Mouse (Mus musculus) bone marrow, adult 2 months (tissue): ENCODE measurements around the gene Lrrk1. TPM values are rescaled to one million over a fixed set of nuclear protein-coding genes. Genes with fewer than 3 reads are reported as not detected.

Source experiments
- H3K27ac ChIP-seq: fragments of 200-500 bp; 2 replicates; pipeline ENCODE4 v1.5.1; 2012; ENCODE audit warnings: low read depth, mild to moderate bottlenecking, control low read depth, inconsistent platforms, low read length; ENCODE audit not compliant: control insufficient read depth, poor library complexity, insufficient read depth
- H3K4me1 ChIP-seq: fragments of 200-500 bp; 2 replicates; pipeline ENCODE4 v1.6.1; 2011; ENCODE audit warnings: low read length; ENCODE audit not compliant: control insufficient read depth, insufficient read depth
- H3K4me3 ChIP-seq: fragments of 200-500 bp; replicated peaks from 2 replicates; pipeline ENCODE3; 2011; ENCODE audit warnings: mild to moderate bottlenecking, low read depth, low read length, control low read depth; ENCODE audit not compliant: control insufficient read depth
- CTCF ChIP-seq: fragments of 200-500 bp; IDR thresholded peaks from 2 replicates; pipeline ENCODE4 v1.5.1; 2011; ENCODE audit warnings: low read length, control low read depth; ENCODE audit not compliant: control insufficient read depth, insufficient read depth
- POLR2A ChIP-seq: fragments of 200-500 bp; IDR thresholded peaks from 2 replicates; pipeline ENCODE4 v1.6.1; 2011; ENCODE audit warnings: low read depth, mild to moderate bottlenecking, control low read depth, low read length, borderline replicate concordance; ENCODE audit not compliant: control insufficient read depth
- WGBS: fragments of 180-500 bp; shearing (Covaris S2); methylation state at CpG from one replicate; pipeline ENCODE4 v1.1.7; 2018; 5-methylcytosine and 5-hydroxymethylcytosine counted together
- polyA plus RNA-seq: library from polyadenylated mRNA; stranded (reverse); fragments of >200 nt; gene quantifications from 2 replicates; pipeline ENCODE4 v1.2.4, GENCODE M21; 2011; ENCODE audit warnings: low replicate concordance; ENCODE audit not compliant: missing spikeins, insufficient read depth, insufficient read length

The Lrrk1 gene
- 4.6 and 21.6 TPM in 2 replicates for polyA plus RNA-seq

- no peaks in the 10 kb centered on the region; the same call in 1 of the 2 replicates for H3K4me1 ChIP-seq
- peak within 1 kb of the TSS; percentile 65 for H3K27ac ChIP-seq
- TF ChIP-seq POLR2A (peak; percentile 92; the same call in 1 of the 2 replicates), CTCF (peak; percentile 37; the same call in 1 of the 2 replicates)
- whole genome bisulfite sequencing, result under 1% methylated on average over 70 of the region's 70 CpGs
- H3K4me3 ChIP-seq, result peak within 1 kb of the TSS; percentile 77
Measured at GRCm38 (mm10) chr7:66387813-66388521, at the start of gene Lrrk1. Gene Lrrk1, minus strand, starts transcription at chr7:66388350.

- WGBS, result 40% methylated on average over 10 of the region's 10 CpGs
- peak; percentile 75 for TF ChIP-seq CTCF
- no peak for TF ChIP-seq POLR2A
- H3K4me3 ChIP-seq, result no peak overlapping the region
Measured at GRCm38 (mm10) chr7:66434453-66434935, 46.3 kb upstream of the Lrrk1 start.

DNA sequence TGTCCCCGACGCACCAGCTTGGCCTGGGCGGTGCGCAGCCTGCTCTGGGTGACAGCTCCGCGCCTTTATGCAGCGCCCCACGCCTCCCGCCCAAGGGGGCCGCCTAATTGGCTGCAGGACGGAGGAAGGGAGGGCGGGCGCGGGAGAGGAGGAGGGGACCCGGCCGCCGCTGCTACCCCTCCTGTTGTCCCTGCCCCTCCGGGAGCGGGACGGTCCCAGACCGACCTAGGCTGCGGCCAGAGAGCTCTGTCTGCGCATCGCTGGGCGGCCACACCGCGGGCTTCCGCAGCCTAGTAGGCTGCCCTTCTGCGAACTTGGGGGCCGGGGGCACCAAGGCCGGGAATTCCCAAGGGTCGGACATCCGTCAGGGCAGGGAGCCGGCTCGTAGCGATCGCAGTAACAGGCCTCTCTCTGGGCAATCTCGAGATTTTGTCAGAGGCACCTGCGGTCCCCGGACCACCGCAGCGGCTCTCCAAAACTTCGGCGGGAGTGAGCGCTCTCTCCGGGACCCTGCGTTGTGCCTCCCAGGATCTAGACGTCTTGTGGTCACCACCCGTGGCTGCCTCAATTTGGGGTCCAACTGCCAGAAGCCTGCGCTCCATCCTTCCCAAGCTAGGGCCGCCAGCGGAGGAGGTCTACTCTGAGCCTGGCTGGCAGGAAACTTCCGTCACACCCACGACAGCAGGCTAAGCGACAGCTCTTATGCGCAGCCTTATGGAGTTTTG is 39.4 kb upstream of the Lrrk1 start, which contains the start of gene Aldh1a3:
Aldh1a3 (minus strand) TSS at position 81 of the 725 bp plus-strand sequence.
- under 1% methylated on average over 56 of the region's 56 CpGs for WGBS
- Histone ChIP-seq H3K4me3 (no peak within 1 kb of the TSS), H3K4me1 (no peaks in the 10 kb centered on the region), H3K27ac (no peak within 1 kb of the TSS)
- no peak for TF ChIP-seq CTCF
- no peak for TF ChIP-seq POLR2A

More at GRCm38 (mm10) chr7:66434453-66434935, 46.3 kb upstream of the Lrrk1 start:
- Histone ChIP-seq H3K4me1 (no peaks in the 10 kb centered on the region), H3K27ac (no peak overlapping the region)

DNA sequence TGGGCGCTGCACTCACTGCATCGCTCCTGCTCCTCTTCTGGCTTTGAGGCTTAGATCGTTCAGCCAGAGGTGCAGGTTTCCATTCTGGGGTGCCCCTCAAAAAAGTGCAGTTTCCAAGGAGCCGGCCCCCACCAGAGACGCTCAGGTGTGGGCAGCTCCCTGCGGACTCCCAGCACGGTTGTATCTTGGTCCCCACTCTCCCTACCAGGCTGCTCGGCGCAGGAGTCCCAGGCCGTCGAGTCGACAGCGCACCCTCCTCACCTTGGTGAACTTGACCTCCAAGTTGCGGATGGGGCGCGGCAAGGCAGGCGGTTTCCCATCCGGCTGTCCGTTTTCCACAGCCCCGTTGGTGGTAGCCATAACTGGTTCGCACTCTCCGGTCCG is 38.9 kb upstream of the Lrrk1 start:
- TF ChIP-seq CTCF (no peak), POLR2A (no peak)
- WGBS, result 2% methylated on average over 23 of the region's 23 CpGs
- Histone ChIP-seq H3K4me3 (no peak overlapping the region), H3K4me1 (no peaks in the 10 kb centered on the region), H3K27ac (no peak overlapping the region)

DNA sequence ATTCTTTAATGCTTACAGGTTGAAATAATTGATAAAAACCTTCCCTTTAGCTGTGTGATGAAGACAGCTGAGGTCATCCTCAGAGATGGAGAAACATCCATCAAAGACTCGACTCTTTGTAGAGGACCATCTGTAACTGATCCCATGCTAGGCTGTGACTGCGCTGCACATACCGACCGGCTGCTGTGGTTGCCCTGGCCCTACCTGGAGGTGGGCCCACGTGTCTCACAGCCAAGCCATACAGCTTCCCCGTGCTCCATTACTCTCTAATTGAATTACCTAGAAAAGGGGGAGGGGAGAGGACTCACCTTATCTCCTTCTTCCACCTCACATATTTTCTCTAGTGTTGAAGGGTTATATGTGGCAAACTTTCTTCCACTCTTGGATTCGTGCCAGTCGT is 33.8 kb upstream of the Lrrk1 start:
- WGBS, result 79% methylated on average over 8 of the region's 8 CpGs
- Histone ChIP-seq H3K27ac (no peak overlapping the region), H3K4me1 (no peaks in the 10 kb centered on the region), H3K4me3 (no peak overlapping the region)
- no peak for TF ChIP-seq CTCF
- no peak for TF ChIP-seq POLR2A

- Histone ChIP-seq H3K4me3 (no peak overlapping the region), H3K27ac (no peak overlapping the region), H3K4me1 (no peaks in the 10 kb centered on the region)
- WGBS, result 70% methylated on average over 12 of the region's 12 CpGs
- no peak for TF ChIP-seq POLR2A
- no peak for TF ChIP-seq CTCF
Measured at GRCm38 (mm10) chr7:66418981-66419380, 30.8 kb upstream of the Lrrk1 start.

DNA sequence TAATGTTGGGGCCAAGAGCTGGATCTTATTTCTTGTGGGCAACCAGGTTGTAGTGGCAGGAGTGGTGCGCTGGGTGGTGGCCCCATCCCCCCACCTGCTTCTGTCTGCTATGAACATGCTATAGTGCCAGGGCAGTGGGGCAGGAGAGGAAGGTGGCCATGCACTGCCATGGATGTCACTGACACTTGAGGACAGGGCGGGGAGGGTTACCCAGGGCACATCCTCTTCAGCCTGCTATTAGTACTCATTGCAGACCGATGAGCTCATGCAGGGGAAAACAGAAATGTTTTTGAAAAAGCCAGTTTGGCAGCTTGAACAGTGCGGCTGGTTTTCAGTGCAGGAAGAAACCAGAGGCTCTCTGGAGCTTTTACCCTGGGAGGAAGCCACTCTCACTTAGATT is 28.7 kb upstream of the Lrrk1 start:
- no peaks in the 10 kb centered on the region for H3K4me1 ChIP-seq
- WGBS, result 77% methylated on average over 4 of the region's 4 CpGs
- H3K27ac ChIP-seq, result no peak overlapping the region

DNA sequence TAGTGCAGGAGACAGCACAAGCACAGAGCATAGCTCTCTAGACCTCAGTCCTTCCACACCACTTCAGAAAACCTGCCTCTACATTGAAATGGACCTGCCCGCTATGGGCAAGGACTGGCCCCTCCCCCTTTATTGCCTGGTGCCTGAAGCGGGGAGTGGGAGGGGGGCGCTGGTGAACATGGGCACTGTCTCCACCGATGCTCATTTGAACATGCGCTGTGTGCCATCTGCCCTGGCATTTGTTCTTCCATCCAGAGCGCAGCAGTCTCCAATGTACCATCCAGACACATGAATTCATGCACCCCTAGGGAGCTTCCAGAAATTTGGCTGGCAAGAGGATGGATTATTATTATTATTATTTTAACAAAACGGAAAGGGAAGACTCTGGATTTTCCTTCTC is 24.9 kb upstream of the Lrrk1 start:
- 77% methylated on average over 7 of the region's 7 CpGs for WGBS
- no peaks in the 10 kb centered on the region for H3K4me1 ChIP-seq
- no peak overlapping the region for H3K4me3 ChIP-seq
- TF ChIP-seq POLR2A, result no peak
- TF ChIP-seq CTCF, result no peak
- H3K27ac ChIP-seq, result no peak overlapping the region

More for the DNA sequence above, 28.7 kb upstream of the Lrrk1 start:
- TF ChIP-seq POLR2A (no peak), CTCF (no peak)
- H3K4me3 ChIP-seq, result no peak overlapping the region
